Mouse (Mus musculus): Measurements from ENCODE around the gene Cbln3.
A peak's percentile ranks its signal among the peaks of the same experiment; 100 is the strongest.

Cbln3 gene

DNA sequence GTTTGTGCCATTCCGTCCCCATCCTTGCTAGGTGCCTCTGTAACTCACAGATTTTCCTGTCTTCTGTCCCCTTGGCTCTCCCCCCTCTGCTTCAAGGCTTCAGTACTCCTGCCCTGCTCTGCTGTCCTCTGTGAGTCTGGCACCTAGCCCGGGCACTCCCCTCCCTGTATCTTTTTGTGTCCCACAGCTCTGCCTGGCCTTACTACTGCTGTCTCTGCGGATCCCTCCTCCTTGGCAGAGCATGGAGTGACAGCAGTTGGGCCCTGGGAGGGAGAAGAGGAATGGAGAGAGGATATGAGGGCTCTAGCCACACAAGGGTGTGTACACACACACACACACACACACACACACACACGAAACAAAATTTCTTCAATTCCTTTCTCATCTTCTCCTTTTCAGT, at the start of gene Cbln3:
TSS of gene Cbln3 (minus strand) at position 227 of the 400 bp plus-strand sequence.
- no peak for DNase-seq

DNA sequence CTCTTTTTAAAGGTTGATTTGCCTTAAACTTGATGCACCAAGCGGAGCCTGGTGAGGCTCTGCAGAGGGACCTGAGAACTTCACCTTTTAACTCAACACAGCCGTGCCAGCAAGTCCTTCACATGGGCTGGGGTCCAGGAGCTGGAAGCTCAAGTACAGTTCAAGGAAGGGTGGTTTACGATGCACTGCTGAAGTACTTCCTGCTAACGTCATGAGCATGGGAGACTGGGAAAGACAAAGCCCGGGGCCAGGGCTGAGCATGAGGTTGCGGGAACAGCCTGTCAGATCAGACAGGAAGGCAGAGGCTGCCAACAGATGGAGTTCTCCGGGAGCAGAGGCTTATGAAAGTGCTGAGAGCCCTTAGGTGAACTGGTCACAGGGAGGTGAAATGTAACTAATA, 49.4 kb upstream of the Cbln3 start:
- DNase-seq, result no peak

DNA sequence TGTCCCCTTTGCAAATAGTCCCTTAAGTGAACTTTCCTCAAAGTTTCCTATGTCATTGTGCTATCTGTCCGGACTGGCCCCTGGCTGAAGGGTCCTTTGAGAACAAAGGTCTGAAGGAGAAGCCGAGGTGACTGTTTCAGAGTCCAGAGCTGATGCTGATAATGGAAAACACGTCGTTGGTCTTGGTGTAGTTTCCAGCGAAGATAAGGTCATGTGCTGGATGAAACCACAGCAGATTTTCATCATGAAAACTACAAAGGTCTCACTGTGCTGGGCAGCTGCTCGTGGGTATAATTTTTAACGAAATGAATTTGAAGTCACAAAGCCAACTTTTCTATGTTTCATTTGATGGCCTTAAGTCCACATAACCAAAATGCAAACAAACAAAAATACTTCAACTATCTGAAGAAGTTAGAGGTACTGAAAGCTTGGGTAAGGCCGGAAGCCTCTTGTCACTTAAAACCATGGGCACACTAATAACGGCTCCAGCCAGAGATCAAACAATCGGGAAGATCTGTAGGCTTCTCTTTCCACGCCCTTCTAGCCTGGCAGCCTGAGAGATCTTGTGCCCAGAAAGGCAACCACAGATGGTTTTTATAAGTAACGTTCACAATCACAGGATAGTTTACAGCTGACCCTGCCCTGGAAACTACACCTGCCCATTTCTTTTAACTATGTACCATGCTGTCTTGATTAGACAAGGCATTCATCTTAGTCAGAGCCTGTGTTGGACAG, 45.2 kb upstream of the Cbln3 start:
- DNase-seq, result no peak

DNA sequence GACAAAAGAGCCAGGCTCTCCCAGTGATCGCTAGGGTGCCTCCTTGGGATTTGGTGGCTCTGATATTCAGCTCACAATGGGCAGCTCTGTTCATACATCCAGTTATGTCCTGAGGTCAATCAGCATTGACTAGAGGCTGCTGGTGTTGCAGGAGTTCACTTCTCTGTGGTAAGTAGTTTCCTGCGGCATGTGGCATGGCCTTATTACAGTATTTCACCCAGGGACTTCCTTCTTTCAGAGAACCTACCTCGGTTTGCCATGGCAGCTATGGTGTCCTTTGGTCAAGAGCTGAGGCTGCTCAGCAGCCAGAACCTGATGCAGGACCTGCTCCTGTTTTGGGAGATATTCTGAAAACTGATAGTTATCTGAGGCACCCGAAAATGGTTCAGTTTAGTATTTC, 42.7 kb upstream of the Cbln3 start:
- no peak for DNase-seq

DNA sequence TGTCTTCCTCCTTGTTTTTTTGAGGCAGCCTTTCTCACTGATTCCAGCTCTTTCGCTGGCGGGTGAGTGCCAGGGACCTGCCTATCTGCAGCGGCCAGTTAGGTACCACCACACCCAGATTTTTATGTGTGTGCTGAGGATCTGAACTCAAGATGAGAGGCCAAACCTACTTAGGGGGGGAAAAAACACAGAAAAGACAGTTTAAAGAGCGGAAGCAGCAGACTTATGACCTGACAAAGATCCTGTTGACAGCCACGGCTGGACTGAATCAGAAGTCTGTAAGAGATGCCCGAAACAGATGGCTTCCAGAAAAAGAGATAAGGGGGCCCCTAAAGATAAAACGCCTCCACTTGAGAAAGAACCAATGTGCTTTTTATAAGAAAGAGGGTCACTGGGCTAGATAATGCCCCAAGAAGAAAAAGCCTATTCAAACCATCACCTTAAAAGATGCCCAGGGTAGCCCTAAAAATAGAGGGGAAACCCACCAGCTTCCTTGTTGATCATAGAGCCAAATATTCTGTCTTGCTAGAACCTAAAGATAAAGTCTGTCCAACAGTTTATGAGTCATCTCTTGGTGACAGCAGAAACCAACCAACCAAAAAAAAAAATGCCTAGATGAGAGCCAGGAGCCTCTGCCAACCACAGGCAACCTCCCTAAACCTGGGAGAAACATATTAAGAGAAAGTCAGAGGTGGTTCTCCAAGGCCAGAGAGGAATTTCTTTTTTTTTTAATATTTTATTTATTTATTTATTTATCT, 38.5 kb upstream of the Cbln3 start:
- DNase-seq, result no peak

DNA sequence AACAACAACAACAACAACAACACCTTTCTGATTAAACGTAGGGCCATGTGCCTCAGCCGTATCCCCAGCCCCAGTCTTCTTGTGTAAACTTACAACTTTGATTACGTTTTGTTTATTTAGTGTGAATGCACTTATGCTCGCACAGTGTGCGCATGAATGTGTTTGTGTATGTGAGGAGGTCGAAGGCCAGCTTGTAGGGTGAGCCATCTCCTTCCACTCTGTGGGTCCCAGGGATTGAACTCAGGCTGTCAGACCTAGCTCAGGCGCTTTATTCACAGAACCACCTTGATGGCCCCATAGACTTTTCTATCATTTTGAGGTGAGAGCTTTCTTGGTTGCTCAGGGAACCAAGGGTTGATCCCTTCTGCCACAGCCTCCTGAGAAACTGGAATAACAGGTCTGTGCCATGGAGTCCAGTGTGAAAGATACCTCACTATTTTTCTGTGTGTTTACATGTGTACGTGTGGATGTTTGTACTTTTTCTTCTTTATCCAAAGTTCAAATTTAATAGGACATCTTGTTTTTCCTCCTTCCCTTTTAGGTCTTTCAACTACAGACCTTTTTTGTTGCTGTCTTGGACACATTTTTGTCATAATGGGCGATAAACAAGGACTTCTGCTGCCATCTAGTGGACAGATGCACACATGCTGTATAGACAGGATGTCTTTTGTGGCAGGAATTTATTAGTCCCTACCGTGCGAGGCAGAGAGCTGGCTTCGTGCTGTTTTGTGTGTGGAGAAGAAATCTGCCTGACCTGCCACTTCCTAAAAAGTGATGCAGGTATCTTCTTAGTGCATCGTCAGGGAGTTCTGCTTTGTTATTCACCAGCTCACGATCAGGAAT, 34.3 kb upstream of the Cbln3 start:
- peak; percentile 70 for DNase-seq

DNA sequence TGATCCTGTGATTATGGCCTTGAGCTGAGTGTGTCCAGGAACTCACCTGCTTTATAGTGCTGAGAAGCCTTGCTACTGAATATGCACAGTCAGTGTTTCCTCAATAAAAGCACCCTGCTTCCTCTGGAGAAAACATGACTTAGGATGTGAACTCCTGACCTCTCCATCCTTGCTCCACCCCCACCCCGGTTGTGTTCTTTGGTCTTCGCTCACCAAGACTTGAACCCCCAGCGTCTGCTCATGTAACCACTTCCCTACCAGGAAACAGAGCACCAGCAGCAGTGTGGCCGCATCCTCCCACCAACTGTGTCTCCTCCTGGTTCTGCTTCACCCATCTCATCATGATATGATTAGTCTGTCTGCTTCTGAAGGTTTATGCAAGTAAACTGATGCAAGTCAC, 29.2 kb upstream of the Cbln3 start:
- peak; percentile 27 for DNase-seq

DNA sequence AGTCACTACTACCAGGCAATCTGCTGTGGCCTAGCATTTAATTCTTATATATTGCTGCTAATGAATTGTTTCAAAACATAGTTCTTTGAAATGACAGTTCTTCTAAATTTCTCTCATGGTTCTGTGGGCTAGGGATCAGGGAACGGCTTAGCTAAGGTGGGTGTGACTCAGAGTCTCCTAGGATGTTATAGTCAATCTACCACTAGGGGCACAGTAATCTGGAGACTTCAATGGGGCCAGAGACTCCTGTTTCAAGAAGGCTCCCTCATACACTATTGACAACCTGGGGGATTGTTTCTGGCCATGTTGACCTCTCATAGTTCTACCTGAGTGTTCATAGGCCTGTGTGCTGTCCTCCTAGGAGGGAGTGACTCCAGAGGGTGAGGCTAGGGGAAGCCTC, 21.3 kb upstream of the Cbln3 start:
- no peak for DNase-seq

DNA sequence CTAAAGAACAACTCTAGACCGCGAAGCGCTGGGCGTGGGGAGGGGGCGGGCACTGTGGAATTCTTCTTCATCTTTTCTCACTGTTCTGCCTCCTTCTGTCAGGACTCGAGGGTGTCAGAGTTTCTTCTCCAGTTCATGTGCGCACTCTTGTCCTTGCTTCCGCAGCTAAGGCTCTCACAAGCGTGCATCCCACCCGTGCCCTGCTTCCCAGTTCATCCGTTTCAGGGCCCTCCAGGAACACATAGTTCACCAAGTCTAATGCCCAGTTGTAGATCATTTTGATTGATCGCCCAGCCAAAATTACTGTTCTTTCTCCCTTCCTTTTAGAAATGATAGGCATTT, 16.2 kb upstream of the Cbln3 start:
- no peak for DNase-seq

DNA sequence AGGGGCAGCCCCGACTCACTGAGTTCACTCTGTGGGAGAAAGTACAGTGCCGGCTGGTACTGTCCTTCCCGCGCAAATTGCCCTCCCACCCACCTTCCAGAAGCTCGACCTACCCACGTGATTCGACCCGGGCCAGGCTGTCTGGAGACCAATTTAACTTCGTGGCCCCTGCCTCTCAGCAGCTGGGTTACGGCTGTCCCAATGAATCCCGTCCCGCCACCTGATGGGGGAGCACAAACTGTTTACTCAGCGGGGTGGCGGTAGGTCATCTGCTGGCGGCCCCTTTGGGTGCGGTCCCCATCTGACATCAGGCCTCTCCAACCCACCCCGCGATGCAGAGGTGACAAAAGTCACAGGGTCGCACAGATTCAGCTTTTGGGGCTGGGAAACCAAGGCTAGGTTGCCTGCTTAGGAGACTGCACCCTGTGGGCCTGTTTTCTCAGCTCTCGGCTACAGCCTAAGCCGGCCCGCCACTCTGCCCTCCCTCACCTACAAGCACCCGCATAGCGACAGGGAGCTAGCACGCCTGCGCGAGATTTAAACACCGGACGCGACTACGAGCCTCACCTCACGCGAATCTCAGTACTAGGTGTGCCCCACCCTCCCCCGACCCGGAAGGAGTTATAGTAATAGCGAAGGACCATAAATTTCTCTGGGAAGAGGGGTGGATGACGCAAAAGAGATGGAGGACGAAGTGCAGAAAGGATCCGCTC, 15.7 kb upstream of the Cbln3 start, which contains the start of gene Sdr39u1:
TSS of gene Sdr39u1 (minus strand) at position 593 of the 713 bp plus-strand sequence.
- peak; percentile 85 for DNase-seq

DNA sequence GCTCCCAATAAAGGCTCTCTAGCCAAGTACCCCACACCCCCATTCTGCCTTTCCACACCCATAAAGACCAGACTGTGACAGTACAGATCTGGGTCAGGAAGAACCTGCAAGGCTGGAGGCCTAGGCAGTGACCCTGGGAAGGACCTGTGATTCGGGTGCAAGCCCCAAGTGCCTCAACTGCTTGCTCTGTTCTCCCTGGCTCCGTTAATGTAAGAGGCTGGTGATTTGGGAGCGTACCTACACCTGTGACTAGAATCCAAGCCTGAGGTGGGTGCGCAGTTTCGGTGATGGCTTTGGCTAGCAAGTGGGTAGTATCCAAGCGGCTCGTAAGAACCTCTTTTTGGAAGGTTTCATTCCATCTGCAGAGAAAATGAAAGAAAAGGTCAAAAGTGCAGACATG, 14.8 kb upstream of the Cbln3 start:
- DNase-seq, result no peak

DNA sequence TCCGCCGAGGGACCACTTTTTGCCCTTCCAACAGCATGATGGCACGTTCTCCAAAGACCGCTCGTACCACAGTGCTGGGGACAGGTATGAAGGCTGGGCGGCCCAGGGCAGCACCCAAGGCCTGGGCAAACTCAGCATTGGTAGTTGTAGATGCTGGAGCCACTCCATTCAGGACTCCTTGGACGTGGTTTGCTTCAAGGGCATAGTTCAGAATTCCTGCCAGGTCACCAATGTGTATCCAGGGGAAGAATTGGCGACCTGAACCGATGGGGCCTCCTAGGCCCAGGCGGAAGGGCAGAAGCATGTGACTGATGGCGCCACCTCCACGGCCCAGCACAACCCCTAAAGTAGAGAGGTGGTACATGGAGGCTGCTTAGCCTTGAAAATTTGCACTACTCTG, 13.5 kb upstream of the Cbln3 start:
- DNase-seq, result no peak

DNA sequence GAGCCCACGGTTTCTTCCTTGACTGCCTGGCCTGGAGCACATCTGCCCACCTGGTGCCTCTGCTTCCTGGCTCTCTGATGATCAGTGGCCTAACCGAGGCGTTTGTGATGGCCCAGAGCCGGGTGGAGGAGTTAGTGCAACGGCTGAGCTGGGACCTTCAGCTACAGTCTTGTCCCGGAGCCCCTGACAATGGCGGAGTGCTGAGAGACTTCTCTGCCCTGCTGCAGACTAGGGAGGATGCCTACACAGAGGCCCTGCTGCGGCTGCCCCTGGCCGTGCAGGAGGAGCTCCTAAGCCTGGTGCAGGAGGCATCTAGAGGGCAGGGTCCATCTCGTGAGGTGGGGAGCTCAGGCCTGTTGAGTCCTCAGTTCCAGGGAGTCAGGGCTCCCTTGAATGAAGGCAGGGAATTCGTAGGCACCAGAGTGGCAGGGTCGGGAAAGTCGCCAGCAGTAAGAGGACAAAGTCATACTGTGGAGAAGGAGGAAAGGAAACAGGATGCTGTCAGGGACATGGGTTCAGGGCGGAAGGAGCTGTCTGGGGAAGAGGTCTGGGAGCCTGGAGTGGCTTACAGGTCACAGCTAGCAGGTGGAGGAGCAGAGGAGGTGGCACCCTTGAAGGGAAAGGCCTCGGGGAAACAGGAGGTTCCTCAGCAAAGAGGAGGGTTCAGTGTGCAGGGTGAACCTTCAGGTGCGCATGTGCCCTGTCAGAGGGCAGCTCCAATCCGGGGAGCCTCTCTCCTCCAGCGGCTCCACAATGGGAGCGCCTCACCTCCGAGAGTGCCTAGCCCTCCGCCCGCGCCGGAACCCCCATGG, 2.6 kb upstream of the Cbln3 start:
- DNase-seq, result no peak

DNA sequence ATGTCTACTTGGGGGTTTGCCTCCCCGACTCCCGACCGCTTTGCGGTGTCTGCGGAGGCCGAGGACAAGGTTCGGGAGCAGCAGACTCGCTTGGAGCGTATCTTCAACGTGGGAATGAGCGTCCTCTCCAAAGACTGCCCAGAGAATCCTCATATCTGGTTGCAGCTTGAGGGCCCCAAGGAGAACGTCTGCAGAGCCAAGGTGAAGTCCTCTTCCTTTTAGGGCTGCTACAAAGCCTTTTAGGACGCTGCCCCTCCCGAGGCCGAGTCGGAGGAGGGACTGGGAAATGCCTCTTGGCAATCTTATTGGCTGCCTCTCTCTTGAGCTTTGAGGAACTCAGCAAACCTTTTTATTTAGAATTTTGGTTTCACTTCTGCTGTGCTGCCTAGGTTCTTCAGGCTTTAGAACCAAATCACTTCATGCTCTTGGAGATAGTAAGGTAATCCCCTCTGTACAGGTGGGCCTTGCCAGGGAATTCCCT, 1.6 kb upstream of the Cbln3 start:
- peak; percentile 62 for DNase-seq

DNA sequence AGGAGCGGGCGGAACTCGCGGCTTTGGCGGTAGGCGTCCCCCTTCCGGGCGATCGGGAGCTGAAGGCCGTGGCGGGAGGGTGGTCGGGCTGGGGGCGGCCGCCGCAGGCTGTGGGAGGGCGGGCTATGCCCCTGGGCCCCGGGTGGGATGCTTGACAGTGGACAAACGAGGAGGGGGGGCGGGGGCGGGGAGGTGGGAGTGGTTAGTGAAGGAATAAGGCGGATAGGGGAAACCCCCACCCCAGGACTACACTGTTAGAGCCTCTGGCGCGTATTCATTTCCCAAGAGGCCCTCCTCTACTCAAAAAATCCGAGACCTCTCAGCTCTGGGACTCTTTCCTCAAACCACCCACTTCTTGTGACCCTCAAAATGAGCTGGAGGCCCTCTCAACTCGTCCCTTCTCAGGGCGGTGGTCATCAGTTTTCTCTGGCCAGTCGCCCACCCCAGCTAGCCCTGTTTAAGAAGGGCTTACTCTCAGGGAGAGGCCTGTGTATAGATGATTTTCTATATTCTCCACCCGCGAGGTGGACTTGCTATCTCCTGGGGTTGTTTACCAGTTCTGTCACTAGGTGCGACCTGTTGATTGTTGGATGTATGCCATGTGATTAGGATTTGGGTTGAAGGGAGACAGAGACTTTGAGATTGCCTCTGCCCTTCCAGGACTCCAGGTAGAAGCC, 1.1 kb upstream of the Cbln3 start:
- DNase-seq, result peak; percentile 29

DNA sequence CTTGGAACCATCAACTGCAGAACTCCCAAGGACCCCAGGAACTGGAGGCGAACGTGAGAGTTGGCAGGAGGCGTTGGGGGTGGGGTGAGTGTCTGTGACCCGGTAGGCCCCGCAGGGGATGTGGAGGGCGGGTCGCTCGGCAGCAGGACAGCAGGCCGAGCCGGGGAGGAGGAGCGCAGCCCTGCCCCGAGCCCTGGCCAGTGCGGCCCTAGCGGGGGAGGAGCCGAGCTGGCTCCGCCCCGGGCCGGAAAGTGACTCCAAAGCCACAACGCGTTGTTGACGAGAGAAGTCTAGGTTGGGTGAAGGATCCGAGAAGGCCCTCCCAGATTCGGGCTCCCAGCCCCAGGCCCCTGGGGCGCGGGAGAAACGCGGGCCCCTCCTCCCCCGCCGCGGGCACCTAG, 521 bp upstream of the Cbln3 start, which contains the start of gene Khnyn:
TSS of gene Khnyn (plus strand) at position 235 of the 401 bp plus-strand sequence.
- DNase-seq, result peak; percentile 76

DNA sequence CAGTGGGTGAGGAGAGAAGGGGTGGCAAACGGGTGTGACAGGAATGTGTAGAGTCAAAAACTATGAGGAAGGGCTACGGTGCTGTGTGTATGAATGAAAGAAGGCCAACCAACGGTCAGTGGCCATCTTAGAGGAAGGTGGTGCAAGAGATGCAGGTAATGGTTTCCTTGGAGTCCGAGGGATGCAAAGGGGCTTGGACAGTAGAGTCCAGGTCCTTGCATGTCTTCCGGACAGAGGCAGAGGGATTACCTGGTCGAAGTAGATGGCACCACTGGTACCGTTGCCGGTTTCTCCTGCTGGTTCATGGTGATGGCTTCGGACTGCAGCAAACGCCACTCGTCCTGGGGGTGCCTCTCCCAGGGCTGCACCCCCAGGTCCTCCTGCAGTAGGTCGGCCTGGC, 529 bp downstream of the Cbln3 start:
- DNase-seq, result no peak

DNA sequence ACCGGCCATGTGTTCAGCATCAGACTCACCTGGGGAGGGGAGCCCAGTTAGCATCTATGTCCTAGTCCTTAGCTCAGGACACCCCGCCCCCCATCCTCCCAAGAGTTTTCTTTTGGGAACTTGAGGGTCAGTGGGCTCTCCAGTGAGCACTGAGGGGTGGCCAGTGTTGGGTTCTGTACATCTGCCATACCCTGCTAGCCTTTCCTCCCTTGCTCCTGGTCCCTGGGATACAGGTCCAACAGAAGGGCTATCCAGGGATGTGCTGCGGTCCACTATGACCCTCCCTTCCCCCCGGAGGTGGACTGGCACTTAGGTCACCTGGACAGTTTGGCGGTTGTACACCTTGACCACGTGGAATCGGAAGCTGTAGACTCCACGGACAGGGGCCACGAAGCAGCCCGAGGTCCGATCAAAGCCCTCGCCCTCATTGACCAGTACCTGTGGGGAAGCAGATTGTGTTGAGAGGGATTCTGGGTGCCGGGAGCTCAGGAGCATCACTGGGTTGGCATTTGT, 987 bp downstream of the Cbln3 start:
- DNase-seq, result no peak

DNA sequence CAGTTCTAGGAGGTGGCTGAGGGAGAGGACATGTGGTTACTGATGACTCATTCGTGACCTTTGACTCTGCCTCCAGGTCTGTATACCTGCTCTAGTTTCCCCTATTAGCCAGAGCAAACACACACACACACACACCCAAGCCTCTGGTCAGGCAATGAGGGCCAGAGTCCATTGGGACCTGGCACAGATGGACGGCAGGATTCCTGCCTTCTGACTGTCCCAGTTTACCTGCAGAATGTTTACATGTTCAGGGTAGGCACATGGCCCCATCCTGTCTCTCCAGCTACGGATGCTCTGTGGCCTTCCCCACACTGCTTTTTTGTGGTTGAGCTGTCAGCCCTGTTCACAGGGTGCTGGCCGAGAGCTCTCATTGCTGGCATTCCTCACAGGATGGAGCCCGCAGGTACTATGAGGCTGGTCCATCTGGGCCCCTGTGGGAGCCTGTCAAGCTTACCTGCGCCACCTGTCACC, 2.0 kb downstream of the Cbln3 start:
- peak; percentile 27 for DNase-seq

DNA sequence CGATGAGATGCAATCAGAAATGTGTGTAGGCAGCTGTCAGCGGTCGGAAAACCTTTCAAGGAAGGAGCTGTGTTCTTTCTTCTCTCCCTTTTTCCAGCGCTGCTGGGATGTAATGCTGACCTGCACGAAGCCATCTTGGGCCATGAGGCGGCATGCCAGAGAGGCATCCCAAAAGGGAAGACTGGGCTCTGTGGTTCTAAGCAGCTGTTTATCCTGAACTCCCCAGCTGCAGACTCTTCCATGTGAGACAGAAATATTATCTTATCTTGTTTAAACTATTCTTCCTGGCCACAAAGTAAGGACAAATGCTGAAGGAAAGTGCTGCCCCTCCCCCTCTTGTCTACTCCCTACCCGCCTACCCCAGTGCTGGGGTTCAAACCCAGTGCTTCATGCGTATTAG, 3.2 kb downstream of the Cbln3 start:
- DNase-seq, result no peak

DNA sequence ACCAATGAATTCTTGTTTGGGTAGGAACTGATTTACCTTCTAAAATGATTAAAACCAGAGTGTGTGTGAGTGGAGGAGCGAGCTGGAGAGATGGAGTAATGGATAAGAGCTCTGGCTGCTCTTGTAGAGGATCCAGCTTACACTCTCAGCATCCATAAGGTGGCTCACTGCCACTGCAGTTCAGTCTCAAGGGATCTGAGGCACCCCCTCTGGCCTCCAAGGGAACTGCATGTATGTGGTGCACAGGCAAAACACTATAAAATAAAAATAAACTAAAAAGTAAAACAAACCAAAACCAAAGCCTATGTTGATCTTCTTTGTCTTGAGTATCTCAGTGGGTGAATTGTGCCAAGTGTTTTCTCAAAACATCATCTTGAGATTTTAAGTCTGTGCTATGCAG, 4.6 kb downstream of the Cbln3 start:
- peak; percentile 82 for DNase-seq

Measured in thymus, postnatal 25 days (tissue).